Mouse (Mus musculus): ENCODE data around the gene Klrb1f.

GRCm38 (mm10) chr6:129065857-129066256, 20.2 kb downstream of the Klrb1f start:
- TF ChIP-seq CTCF (IDR thresholded peaks at IDR 0.05) (no peak), POLR2A (IDR thresholded peaks at IDR 0.05; ENCODE audit: insufficient read depth, low read depth, low read length) (no peak)
